Mouse (Mus musculus): ENCODE measurements around the gene Plin4. TPM values are rescaled to one million over a fixed set of nuclear protein-coding genes. Genes with fewer than 3 reads are reported as not detected.

Gene Plin4
- polyA plus RNA-seq, 1 experiment, result 937 TPM

DNA sequence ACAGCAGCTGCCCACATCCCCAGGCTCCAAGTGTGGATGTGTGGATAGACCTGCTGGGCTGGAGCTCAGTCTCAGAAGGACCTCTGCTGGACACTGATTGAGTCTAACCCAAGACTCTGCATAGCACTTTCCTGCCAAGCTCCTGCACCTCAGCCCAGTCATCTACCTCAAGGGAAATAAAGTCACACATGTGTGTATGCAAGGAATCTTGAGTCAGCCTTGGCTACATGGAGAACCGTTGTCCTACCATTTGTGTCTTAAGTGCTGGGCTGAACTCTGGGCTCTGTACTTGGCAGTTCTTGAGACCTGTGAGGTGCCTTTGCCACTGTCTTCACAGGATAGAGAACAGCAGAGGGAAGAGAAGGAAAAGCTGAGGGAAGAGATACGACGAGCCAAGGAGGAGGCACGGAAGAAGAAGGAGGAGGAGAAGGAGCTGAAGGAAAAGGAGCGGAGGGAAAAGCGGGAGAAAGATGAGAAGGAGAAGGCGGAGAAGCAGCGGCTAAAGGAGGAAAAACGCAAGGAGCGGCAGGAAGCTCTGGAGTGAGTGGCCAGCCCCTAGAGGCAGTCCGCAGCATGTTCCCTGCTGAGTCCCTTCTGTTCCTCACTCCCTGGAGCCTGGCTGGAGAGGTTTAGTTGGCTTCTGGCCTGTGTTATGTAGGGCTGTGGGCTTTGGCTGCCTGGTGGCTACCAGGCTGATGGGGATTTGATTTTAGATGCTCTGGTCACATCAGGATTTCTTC is 52.1 kb downstream of the Plin4 start:
- no peak for DNase-seq (ENCODE audit: low read depth)

DNA sequence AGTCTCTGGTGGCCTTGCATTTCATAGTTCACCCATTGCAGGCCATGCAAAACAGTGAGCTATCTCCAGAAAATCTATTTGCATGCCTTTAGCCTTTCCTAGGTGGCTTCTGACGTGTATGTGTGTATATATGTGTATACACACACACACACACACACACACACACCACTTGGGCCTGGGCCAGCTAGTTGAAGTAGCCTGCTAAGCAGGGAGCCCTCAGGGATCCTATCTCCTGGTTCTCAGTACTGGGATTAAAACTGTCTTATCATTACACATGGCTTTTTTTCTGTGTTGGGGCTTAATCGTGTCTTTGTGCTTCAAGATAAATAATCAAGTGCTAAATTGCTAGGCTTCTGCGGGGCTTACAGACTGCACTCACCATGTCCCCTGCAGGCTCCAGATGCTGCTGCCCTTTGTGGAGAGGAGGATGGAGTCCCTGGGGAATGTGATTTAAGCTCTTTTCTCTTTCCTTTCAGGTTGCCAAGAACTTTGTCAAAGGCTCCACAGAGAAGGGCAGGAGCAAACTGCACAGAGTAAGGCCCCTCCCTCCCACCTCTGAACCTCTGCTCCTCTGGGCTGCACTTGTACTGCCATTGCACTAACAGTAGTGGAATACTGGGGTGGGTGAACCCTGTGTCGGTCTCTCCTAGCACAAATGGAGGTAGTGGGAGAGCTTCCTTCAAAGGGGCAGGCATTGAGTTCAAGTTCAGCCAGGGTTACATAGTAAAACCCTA is 53.5 kb downstream of the Plin4 start:
- DNase-seq (ENCODE audit: low read depth), result no peak

- DNase-seq (ENCODE audit: low read depth), result no peak
These were observed 54.7 kb downstream of the Plin4 start for GRCm38 (mm10) chr17:56054938-56055337.

GRCm38 (mm10) chr17:56051369-56051768 is 58.2 kb downstream of the Plin4 start:
- peak; percentile 54 for DNase-seq (ENCODE audit: low read depth)

Other genes starting within 250 kb of the Plin4 start
- 0.74 and 0.85 TPM in 2 replicates for gene Zfp119a, start 230.9 kb downstream of the Plin4 start, polyA plus RNA-seq (2012; rRNA removed)
- 1.9 and 3.0 TPM in 2 replicates for gene Zfp959, start 217.7 kb downstream of the Plin4 start, polyA plus RNA-seq (2012; rRNA removed)
- 0.93 and 1.3 TPM in 2 replicates for gene Zfp119b, start 160.3 kb downstream of the Plin4 start, polyA plus RNA-seq (2012; rRNA removed)
- gene Ebi3, start 157.2 kb downstream of the Plin4 start, polyA plus RNA-seq (2012; rRNA removed), result 3.8 and 7.3 TPM in 2 replicates
- gene Yju2, start 150.7 kb downstream of the Plin4 start, polyA plus RNA-seq (2012; rRNA removed), result 8.3 and 8.5 TPM in 2 replicates
- gene Shd, start 139.3 kb downstream of the Plin4 start, polyA plus RNA-seq (2012; rRNA removed), result 5.8 and 7.2 TPM in 2 replicates
- gene Fsd1, start 123.3 kb downstream of the Plin4 start, polyA plus RNA-seq (2012; rRNA removed), result 0.15 and 0.44 TPM in 2 replicates
- gene Stap2, start 104.2 kb downstream of the Plin4 start, polyA plus RNA-seq (2012; rRNA removed), result 58.4 and 64.6 TPM in 2 replicates
- 106 and 110 TPM in 2 replicates for gene Mpnd, start 104.1 kb downstream of the Plin4 start, polyA plus RNA-seq (2012; rRNA removed)
- 58.6 and 73.4 TPM in 2 replicates for gene Sh3gl1, start 73.2 kb downstream of the Plin4 start, polyA plus RNA-seq (2012; rRNA removed)
- gene Chaf1a, start 69.4 kb downstream of the Plin4 start, polyA plus RNA-seq (2012; rRNA removed), result 2.8 and 2.9 TPM in 2 replicates
- 100 and 112 TPM in 2 replicates for gene Ubxn6, start 34.8 kb downstream of the Plin4 start, polyA plus RNA-seq (2012; rRNA removed)
- 41.4 and 45.4 TPM in 2 replicates for gene Hdgfl2, start 30.2 kb downstream of the Plin4 start, polyA plus RNA-seq (2012; rRNA removed)
- 15.6 and 21.5 TPM in 2 replicates for gene Plin5, start 7.8 kb upstream of the Plin4 start, polyA plus RNA-seq (2012; rRNA removed)
- gene Lrg1, start 12.2 kb upstream of the Plin4 start, polyA plus RNA-seq (2012; rRNA removed), result 306 and 347 TPM in 2 replicates
- 9.9 and 10.9 TPM in 2 replicates for gene Sema6b, start 30.5 kb upstream of the Plin4 start, polyA plus RNA-seq (2012; rRNA removed)
- gene Tnfaip8l1, start 52.7 kb upstream of the Plin4 start, polyA plus RNA-seq (2012; rRNA removed), result 3.6 and 4.3 TPM in 2 replicates
- gene Mydgf, start 74.1 kb upstream of the Plin4 start, polyA plus RNA-seq (2012; rRNA removed), result 88.2 and 96.4 TPM in 2 replicates
- 34.1 and 36.9 TPM in 2 replicates for gene Dpp9, start 109.1 kb upstream of the Plin4 start, polyA plus RNA-seq (2012; rRNA removed)
- 26.8 and 27.7 TPM in 2 replicates for gene Fem1a, start 147.0 kb upstream of the Plin4 start, polyA plus RNA-seq (2012; rRNA removed)
- 22.9 and 23.8 TPM in 2 replicates for gene Ticam1, start 167.0 kb upstream of the Plin4 start, polyA plus RNA-seq (2012; rRNA removed)
- gene Plin3, start 183.1 kb upstream of the Plin4 start, polyA plus RNA-seq (2012; rRNA removed), result 40.7 and 53.2 TPM in 2 replicates
- gene Arrdc5, start 190.5 kb upstream of the Plin4 start, polyA plus RNA-seq (2012; rRNA removed), result 0.36 and 0.82 TPM in 2 replicates
- gene Uhrf1, start 193.5 kb upstream of the Plin4 start, polyA plus RNA-seq (2012; rRNA removed), result 4.8 and 8.0 TPM in 2 replicates
- gene Kdm4b, start 216.3 kb upstream of the Plin4 start, polyA plus RNA-seq (2012; rRNA removed), result 50.5 and 51.0 TPM in 2 replicates

Data from gonadal fat pad, adult 2 months (tissue).